ENCODE assay signal across 18 mouse cellular contexts in the genomic region with DNA sequence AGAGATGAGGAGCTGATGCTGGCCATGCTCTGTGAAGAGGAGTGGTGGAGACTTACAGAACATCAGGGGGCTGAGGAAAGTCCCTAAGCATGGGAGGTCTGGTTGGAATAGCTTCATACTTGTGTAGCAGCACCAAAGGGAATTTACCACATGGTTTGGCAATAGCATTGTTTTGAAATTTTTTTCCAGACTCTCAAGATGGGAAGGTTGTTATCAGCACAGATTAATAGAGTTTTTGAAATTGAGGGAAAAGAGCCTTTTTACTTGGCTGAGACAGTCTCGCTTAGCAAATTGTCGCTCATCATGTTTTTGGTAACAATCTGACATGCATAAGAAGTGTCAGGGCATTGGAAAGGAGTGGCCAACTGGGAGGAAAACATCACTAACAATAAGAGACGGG.
A peak's percentile ranks its signal among the peaks of the same experiment; 100 is the strongest.
DNase-seq lines count a peak whose midpoint lies in the region; ATAC-seq and TF ChIP-seq lines count a peak whose summit lies in the region.
"Had no signal": no experiment of that assay in that cellular context is flagged by ENCODE, and none has a peak within 500 bp of the region (broad histone marks: within the 10 kb centered on the region; RNA-seq: fewer than 3 reads in every experiment).

No protein-coding gene starts in this region.

- no peaks in the 10 kb centered on the region for H3K4me1 ChIP-seq in midbrain, embryonic 14.5 days (ENCODE audit: control insufficient read depth, insufficient read depth, low read length)
- H3K4me1 ChIP-seq: limb, embryonic 13.5 days; liver, embryonic 15.5 days; neural tube, embryonic 13.5 days had no signal

- no peaks in the 10 kb centered on the region for H3K9me3 ChIP-seq in midbrain, embryonic 14.5 days (ENCODE audit: control insufficient read depth, low read length)
- H3K9me3 ChIP-seq: limb, embryonic 13.5 days; liver, embryonic 15.5 days; neural tube, embryonic 13.5 days had no signal

- H3K4me3 ChIP-seq in layer of hippocampus, adult 2 months, result no peak overlapping the region
- H3K4me3 ChIP-seq in midbrain, embryonic 14.5 days (replicated peaks; ENCODE audit: low read depth, low read length), result no peak overlapping the region
- H3K4me3 ChIP-seq: limb, embryonic 13.5 days; liver, embryonic 15.5 days; neural tube, embryonic 13.5 days had no signal

- no peak for ATAC-seq in midbrain, embryonic 14.5 days (ENCODE audit: low FRiP score, low TSS enrichment)
- ATAC-seq: hindbrain, postnatal 0 days had no signal

- no peaks in the 10 kb centered on the region for H3K36me3 ChIP-seq in midbrain, embryonic 14.5 days (ENCODE audit: control insufficient read depth, insufficient read depth, low read length)
- H3K36me3 ChIP-seq: limb, embryonic 13.5 days; liver, embryonic 15.5 days; neural tube, embryonic 13.5 days had no signal

- peak overlapping the region; percentile 18; the same call in 1 of the 2 replicates for H3K27ac ChIP-seq in layer of hippocampus, adult 2 months
- H3K27ac ChIP-seq in midbrain, embryonic 14.5 days (replicated peaks; ENCODE audit: low read depth, low read length), result no peak overlapping the region
- H3K27ac ChIP-seq: hindbrain, postnatal 0 days; limb, embryonic 13.5 days; liver, embryonic 15.5 days; neural tube, embryonic 13.5 days had no signal

- 77% methylated on average over 3 of the region's 3 CpGs for WGBS in midbrain, embryonic 14.5 days

- no peak overlapping the region for H3K9ac ChIP-seq in midbrain, embryonic 14.5 days (replicated peaks; ENCODE audit: low read length)
- H3K9ac ChIP-seq: limb, embryonic 13.5 days; liver, embryonic 15.5 days; neural tube, embryonic 13.5 days had no signal

- intact Hi-C loops in left cerebral cortex, postnatal 10 days (cut with DNase I), result no loop called here

- DNase-seq in gastrocnemius, adult 18-20 months (ENCODE audit: low spot score), result peak; percentile 57
- no peak for DNase-seq in gastrocnemius, adult 8-10 months (ENCODE audit: low spot score in 2 of 2)
- peak in 1 of 2 experiments; percentile 7 for DNase-seq in layer of hippocampus, adult 2 months (ENCODE audit: low spot score in 2 of 2)
- DNase-seq in layer of hippocampus, adult 9-11 months, result no peak
- peak; percentile 19 for DNase-seq in testis, postnatal 14 days (ENCODE audit: low spot score)
- no peak for DNase-seq in testis, postnatal 10 days (ENCODE audit: low spot score)
- no peak for DNase-seq in left cerebral cortex, postnatal 10 days (ENCODE audit: extremely low spot score in 1 of 2, low spot score in 2 of 2)
- DNase-seq in midbrain, embryonic 14.5 days, result no peak
- DNase-seq: adrenal gland, adult 8-10 months; cerebellum, adult 11-12 months; kidney, adult 11 months; kidney, postnatal 14 days; thymus, postnatal 4 days had no signal

- no peaks in the 10 kb centered on the region for H3K27me3 ChIP-seq in midbrain, embryonic 14.5 days (ENCODE audit: control insufficient read depth, insufficient read depth, low read length)
- H3K27me3 ChIP-seq: CH12.LX; limb, embryonic 13.5 days; liver, embryonic 15.5 days; neural tube, embryonic 13.5 days had no signal

- H3K4me2 ChIP-seq in midbrain, embryonic 14.5 days (ENCODE audit: low read length), result no peak overlapping the region
- H3K4me2 ChIP-seq: limb, embryonic 13.5 days; liver, embryonic 15.5 days; neural tube, embryonic 13.5 days had no signal

- TF ChIP-seq CTCF in layer of hippocampus, adult 2 months (conservative IDR thresholded peaks at IDR 0.05), result no peak

Comparison
In these comparisons a context has a peak if more than half of its experiments do, and no peak if none do; other contexts are left out.
1. DNase-seq: peak in gastrocnemius, adult 18-20 months (single experiment) and testis, postnatal 14 days (single experiment); none in gastrocnemius, adult 8-10 months (0 of 2), layer of hippocampus, adult 9-11 months (single experiment), testis, postnatal 10 days (single experiment), left cerebral cortex, postnatal 10 days (0 of 2) and midbrain, embryonic 14.5 days (single experiment).